Mouse (Mus musculus) G1E (cell line): Measurements from ENCODE around the gene Sept8.

Experiments used
- CTCF ChIP-seq: IDR thresholded peaks from 2 replicates; pipeline ENCODE4 v1.5.1; 2012; ENCODE audit warnings: low read depth, low read length, inconsistent platforms, mixed read lengths
- GATA1 ChIP-seq: IDR thresholded peaks from 2 replicates; pipeline ENCODE4 v1.6.1; 2012; ENCODE audit warnings: borderline replicate concordance, low read length, inconsistent platforms, mixed read lengths
- GATA2 ChIP-seq: IDR thresholded peaks from 2 replicates; pipeline ENCODE4 v1.6.1; 2012; ENCODE audit warnings: low read depth, low read length, inconsistent platforms, borderline replicate concordance
- POLR2AphosphoS5 ChIP-seq: IDR thresholded peaks from 2 replicates; pipeline ENCODE4 v1.6.1; 2012; ENCODE audit warnings: low read depth, low read length, inconsistent platforms; ENCODE audit not compliant: insufficient replicate concordance
- TAL1 ChIP-seq: conservative IDR thresholded peaks from 2 replicates; pipeline ENCODE4 v1.6.1; 2012; ENCODE audit warnings: low read depth, low read length, inconsistent platforms, mixed read lengths

DNA sequence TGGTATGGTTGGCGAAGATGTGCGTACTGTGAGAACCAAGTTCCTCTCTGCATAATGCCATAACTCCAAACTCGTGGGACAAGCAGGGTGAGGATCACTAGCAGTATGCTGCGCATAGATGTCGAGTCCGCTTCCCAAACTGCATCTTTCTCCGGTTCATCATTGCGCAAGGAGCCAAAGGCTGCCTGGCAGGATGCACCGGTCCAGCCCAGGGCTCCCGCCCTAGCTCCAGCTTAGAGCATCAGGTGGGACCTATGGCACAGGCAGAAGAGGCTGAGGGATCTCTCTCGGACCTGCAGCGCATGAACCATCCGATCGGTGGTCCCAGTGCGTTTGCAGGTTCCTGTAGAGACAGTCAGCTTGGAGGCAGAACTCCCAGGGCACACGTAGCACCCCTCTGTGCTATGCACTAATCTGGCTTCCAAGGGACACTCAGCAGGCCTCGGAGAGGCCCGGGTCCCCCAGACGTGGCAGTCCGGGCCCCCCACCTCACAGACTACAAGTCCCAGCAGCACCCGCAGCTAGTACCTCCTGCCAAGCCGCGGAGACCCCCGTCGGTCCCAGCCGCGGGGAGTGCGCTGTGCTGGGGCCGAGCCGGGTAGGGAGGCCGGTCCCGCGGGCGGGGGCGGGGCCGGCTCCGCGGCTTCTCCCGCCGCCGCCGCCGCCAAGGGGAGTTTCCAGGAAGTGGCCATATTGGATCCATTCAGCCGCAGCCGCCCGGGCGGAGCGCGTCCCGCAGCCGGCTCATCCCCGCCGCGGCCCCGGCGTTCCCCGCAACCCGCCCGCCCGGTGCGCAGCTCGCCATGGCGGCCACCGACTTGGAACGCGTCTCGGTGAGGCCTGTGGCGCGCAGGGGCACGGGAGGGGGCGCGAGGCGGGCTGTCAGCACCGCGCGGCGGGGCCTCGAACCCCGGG, at the start of gene Sept8:
- TF ChIP-seq CTCF (no peak), TAL1 (no peak), POLR2AphosphoS5 (no peak), GATA2 (no peak), GATA1 (no peak)
